Mouse (Mus musculus): ENCODE measurements around the gene Tnks1bp1.

GRCm38 (mm10) chr2:85002575-85002974 lies 45.2 kb upstream of the Tnks1bp1 start:
- TF ChIP-seq CTCF (IDR thresholded peaks at IDR 0.05; ENCODE audit: extremely low read depth, insufficient read depth, low read length) = no peak
- no peak for TF ChIP-seq POLR2A (IDR thresholded peaks at IDR 0.05; ENCODE audit: extremely low read depth, insufficient read depth, low read length)

All from cortical plate, adult 2 months (tissue).